Mouse (Mus musculus) embryonic facial prominence, embryonic 10.5 days (tissue): ENCODE results near the gene Bdkrb1. TPM values are rescaled to one million over a fixed set of nuclear protein-coding genes. Genes with fewer than 3 reads are reported as not detected.

Experiments used
- DNase-seq: peaks from one replicate; pipeline ENCODE4 v3.0.0-alpha.2; 2017; ENCODE audit warnings: low spot score
- H3K27ac ChIP-seq: fragments of 300-500 bp; sonication (generic); replicated peaks from 2 replicates; pipeline ENCODE4 v1.5.1; 2016; ENCODE audit warnings: mild to moderate bottlenecking
- H3K27me3 ChIP-seq: fragments of 300-500 bp; sonication (generic); replicated peaks from 2 replicates; pipeline ENCODE4 v1.6.1; 2016; ENCODE audit warnings: low read depth, mild to moderate bottlenecking; ENCODE audit not compliant: poor library complexity, severe bottlenecking
- H3K36me3 ChIP-seq: fragments of 300-500 bp; sonication (generic); replicated peaks from 2 replicates; pipeline ENCODE4 v1.6.1; 2016; ENCODE audit warnings: mild to moderate bottlenecking, moderate library complexity
- H3K4me1 ChIP-seq: fragments of 300-500 bp; sonication (generic); 2 replicates; pipeline ENCODE4 v1.6.1; 2016
- H3K4me3 ChIP-seq: fragments of 300-500 bp; sonication (generic); 2 replicates; pipeline ENCODE4 v1.5.1; 2016; ENCODE audit warnings: mild to moderate bottlenecking, moderate library complexity
- H3K9me3 ChIP-seq: fragments of 300-500 bp; sonication (generic); 2 replicates; pipeline ENCODE4 v1.6.1; 2016; ENCODE audit warnings: mild to moderate bottlenecking
- WGBS: fragments of 180-500 bp; shearing (Covaris S2); methylation state at CpG from one replicate; pipeline ENCODE4 v1.1.7; 2016; 5-methylcytosine and 5-hydroxymethylcytosine counted together
- polyA plus RNA-seq: library from polyadenylated mRNA; unstranded; fragments of >200 nt; fragmentation: Nextera tagmentation; extraction: Ambion mirVana; gene quantifications from 2 replicates; pipeline ENCODE4 v1.2.1, GENCODE M21; 2016

The Bdkrb1 gene
- polyA plus RNA-seq, 1 experiment from 2014 or later, result 0.11 TPM

GRCm38 (mm10) chr12:105574356-105574755 lies 28.5 kb upstream of the Bdkrb1 start:
- WGBS, result 81% methylated on average over 4 of the region's 4 CpGs
- Histone ChIP-seq H3K27ac (no peak overlapping the region), H3K9me3 (0 out of 2 replicates have a peak, but pooled peaks cover 2% of the 10 kb centered on the region), H3K36me3 (no peaks in the 10 kb centered on the region), H3K4me1 (peaks cover 8% of the 10 kb centered on the region; the same call in 1 of the 2 replicates), H3K27me3 (no peaks in the 10 kb centered on the region), H3K4me3 (no peak overlapping the region)
- no peak for DNase-seq

DNA sequence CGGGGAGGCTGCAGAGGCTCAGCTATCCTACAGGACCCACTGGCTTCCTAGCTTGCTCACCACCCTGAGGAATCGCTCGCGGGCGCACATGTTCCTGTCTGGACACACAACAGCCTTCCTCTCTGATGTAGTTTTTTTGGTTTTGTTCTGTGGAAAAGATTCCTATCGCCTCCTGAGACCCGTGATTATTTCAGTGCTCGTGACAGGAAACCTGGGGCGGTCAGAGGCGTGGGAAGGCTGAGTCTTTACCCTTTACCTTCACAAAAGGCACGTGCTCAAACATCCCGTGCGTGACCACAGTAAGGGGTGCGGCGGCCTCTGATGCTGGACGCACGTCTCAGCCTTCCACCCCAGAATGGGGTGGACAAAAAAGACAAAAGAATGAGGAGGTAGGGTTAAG lies 22.4 kb upstream of the Bdkrb1 start:
- no peak overlapping the region for H3K27ac ChIP-seq
- DNase-seq, result no peak
- H3K36me3 ChIP-seq, result no peaks in the 10 kb centered on the region
- 82% methylated on average over 17 of the region's 17 CpGs for WGBS
- no peaks in the 10 kb centered on the region for H3K9me3 ChIP-seq
- no peaks in the 10 kb centered on the region for H3K27me3 ChIP-seq
- H3K4me1 ChIP-seq, result peaks cover 49% of the 10 kb centered on the region
- no peak overlapping the region for H3K4me3 ChIP-seq

DNA sequence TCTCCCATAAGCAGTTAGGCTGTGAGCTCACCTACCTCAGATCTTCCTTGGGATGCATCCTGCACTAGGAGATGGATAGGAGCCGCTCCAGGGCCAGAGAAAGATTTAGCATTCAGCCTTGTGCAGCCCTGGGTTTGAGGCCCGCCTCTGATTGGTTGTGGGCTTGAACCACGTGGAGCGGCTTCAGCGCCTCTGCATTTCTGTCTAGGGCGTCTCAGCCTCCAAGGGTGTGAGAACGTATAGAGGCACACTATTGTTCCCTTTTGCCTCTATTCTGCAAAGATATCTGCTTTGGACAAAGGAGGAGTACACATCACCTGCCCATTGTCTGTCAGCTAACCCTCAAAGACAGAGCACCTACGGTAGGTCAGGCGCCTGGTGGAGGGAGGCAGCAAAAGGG lies 20.4 kb upstream of the Bdkrb1 start:
- H3K27ac ChIP-seq, result no peak overlapping the region
- H3K4me3 ChIP-seq, result no peak overlapping the region
- H3K9me3 ChIP-seq, result no peaks in the 10 kb centered on the region
- no peak for DNase-seq
- H3K27me3 ChIP-seq, result peaks cover 6% of the 10 kb centered on the region; the same call in 1 of the 2 replicates
- no peaks in the 10 kb centered on the region for H3K36me3 ChIP-seq
- H3K4me1 ChIP-seq, result peaks cover 58% of the 10 kb centered on the region
- 59% methylated on average over 9 of the region's 9 CpGs for WGBS

GRCm38 (mm10) chr12:105583484-105583883 lies 19.4 kb upstream of the Bdkrb1 start:
- peak; percentile 70 for DNase-seq
- Histone ChIP-seq H3K4me3 (no peak overlapping the region), H3K4me1 (peaks cover 58% of the 10 kb centered on the region), H3K9me3 (no peaks in the 10 kb centered on the region), H3K27me3 (peaks cover 6% of the 10 kb centered on the region; the same call in 1 of the 2 replicates), H3K27ac (no peak overlapping the region), H3K36me3 (no peaks in the 10 kb centered on the region)
- WGBS, result 15% methylated on average over 2 of the region's 2 CpGs

DNA sequence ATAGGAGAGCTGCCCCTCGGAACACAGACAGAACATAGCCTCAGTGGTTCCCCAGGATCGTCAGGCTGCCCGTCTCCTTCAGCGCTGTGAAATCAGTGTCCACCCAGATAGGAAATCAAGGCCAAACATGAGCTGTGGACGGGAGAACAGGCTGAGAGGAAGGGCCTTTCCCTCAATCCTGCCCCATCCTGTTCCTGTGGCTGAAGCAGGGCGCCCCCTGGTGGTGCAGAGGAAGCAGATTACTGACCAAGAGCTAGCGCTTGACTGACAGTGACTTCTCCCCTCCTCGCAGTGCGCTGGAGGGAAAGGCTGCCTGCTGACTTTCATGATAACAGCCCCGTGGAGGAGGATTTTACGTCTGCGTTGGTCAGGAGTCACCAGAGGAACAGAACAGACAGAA lies 18.0 kb upstream of the Bdkrb1 start:
- peaks cover 53% of the 10 kb centered on the region for H3K4me1 ChIP-seq
- H3K27me3 ChIP-seq, result peaks cover 6% of the 10 kb centered on the region; the same call in 1 of the 2 replicates
- H3K27ac ChIP-seq, result 0 out of 2 replicates have a peak overlapping the region, but pooled peaks have one; percentile 32
- peak; percentile 86 for DNase-seq
- no peak overlapping the region for H3K4me3 ChIP-seq
- no peaks in the 10 kb centered on the region for H3K9me3 ChIP-seq
- H3K36me3 ChIP-seq, result no peaks in the 10 kb centered on the region
- 17% methylated on average over 12 of the region's 12 CpGs for WGBS

GRCm38 (mm10) chr12:105587526-105587925 lies 15.4 kb upstream of the Bdkrb1 start:
- Histone ChIP-seq H3K9me3 (no peaks in the 10 kb centered on the region), H3K27me3 (peaks cover 6% of the 10 kb centered on the region; the same call in 1 of the 2 replicates), H3K4me3 (no peak overlapping the region), H3K36me3 (no peaks in the 10 kb centered on the region), H3K27ac (no peak overlapping the region), H3K4me1 (peaks cover 37% of the 10 kb centered on the region)
- WGBS, result 84% methylated on average over 8 of the region's 8 CpGs
- DNase-seq, result no peak

DNA sequence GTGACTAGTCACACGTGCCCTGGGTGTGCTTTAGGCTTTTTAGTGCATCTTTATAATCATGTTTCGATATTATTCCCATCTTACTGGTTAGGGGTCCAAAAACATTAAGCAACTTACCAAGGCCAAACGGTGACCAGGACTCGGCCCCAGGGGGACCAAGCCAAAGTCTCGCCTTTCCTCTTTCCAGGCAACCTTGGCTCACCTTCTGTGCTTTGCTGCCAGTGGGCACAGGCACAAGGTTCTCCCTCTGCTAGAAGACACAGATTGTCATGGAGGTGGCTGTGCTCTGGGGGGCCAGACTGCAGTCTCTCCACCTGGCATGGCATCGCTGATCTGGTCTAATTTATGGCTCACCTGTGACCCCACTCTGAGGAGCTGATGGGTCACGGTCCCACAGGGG lies 12.1 kb upstream of the Bdkrb1 start:
- no peaks in the 10 kb centered on the region for H3K36me3 ChIP-seq
- H3K9me3 ChIP-seq, result no peaks in the 10 kb centered on the region
- DNase-seq, result no peak
- no peak overlapping the region for H3K27ac ChIP-seq
- H3K4me1 ChIP-seq, result peaks cover 27% of the 10 kb centered on the region
- H3K27me3 ChIP-seq, result peaks cover 6% of the 10 kb centered on the region; the same call in 1 of the 2 replicates
- no peak overlapping the region for H3K4me3 ChIP-seq
- WGBS, result 79% methylated on average over 7 of the region's 7 CpGs

- no peak for DNase-seq
These were observed 10.5 kb upstream of the Bdkrb1 start for GRCm38 (mm10) chr12:105592361-105592761.

DNA sequence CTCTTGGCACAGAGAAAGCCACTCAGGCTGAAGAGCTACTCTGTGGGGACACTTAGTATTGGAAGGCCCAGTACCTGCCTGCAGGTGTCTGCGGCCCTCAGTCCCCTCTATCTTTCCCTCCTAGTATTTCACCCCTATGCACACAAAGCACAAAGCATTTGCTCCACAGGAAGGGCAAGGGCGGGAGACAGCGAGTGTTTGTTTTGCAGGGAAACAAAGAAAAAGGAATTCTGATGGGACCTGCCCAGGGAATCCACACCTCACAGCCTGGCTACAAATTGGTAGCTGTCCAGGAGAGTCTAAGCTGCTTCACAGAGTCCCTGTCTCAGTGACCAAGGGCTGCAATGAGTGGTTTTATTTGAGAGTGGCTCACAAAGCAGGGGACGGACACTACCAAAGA lies 9.4 kb upstream of the Bdkrb1 start:
- no peak for DNase-seq
- no peaks in the 10 kb centered on the region for H3K36me3 ChIP-seq
- H3K27ac ChIP-seq, result no peak overlapping the region
- peaks cover 26% of the 10 kb centered on the region for H3K4me1 ChIP-seq
- H3K27me3 ChIP-seq, result no peaks in the 10 kb centered on the region
- no peak overlapping the region for H3K4me3 ChIP-seq
- 58% methylated on average over 4 of the region's 4 CpGs for WGBS
- H3K9me3 ChIP-seq, result no peaks in the 10 kb centered on the region

More at GRCm38 (mm10) chr12:105592361-105592761, 10.5 kb upstream of the Bdkrb1 start:
- Histone ChIP-seq H3K9me3 (no peaks in the 10 kb centered on the region), H3K4me3 (no peak overlapping the region), H3K27me3 (no peaks in the 10 kb centered on the region), H3K27ac (no peak overlapping the region), H3K4me1 (peaks cover 21% of the 10 kb centered on the region), H3K36me3 (no peaks in the 10 kb centered on the region)
- WGBS, result 96% methylated on average over 23 of the region's 23 CpGs

DNA sequence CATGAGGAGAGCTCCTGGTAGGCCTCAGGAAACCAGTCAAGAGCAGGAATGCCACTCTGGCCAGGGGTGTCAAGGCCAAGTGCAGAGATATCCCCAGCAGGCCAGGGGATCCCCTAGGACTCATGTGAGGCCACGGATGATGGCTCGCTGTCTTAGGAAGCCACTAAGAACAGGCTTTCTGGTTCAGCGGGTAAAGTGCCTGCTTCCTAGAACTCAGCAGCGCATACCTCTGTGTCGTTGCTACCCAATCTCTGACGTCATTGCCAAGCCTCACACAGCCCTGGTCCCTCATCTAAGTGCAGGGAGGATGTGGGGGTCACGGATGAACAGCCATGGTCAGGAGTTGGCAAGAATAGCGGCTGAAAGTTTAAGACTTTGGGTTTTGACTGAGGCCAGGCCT lies 5.8 kb upstream of the Bdkrb1 start:
- Histone ChIP-seq H3K9me3 (no peaks in the 10 kb centered on the region), H3K36me3 (no peaks in the 10 kb centered on the region), H3K27ac (no peak overlapping the region), H3K4me3 (no peak overlapping the region), H3K27me3 (no peaks in the 10 kb centered on the region), H3K4me1 (peaks cover 43% of the 10 kb centered on the region)
- DNase-seq, result no peak
- WGBS, result 85% methylated on average over 8 of the region's 8 CpGs

GRCm38 (mm10) chr12:105598503-105598902 lies 4.4 kb upstream of the Bdkrb1 start:
- Histone ChIP-seq H3K27ac (no peak overlapping the region), H3K27me3 (no peaks in the 10 kb centered on the region), H3K4me3 (no peak overlapping the region), H3K4me1 (peaks cover 40% of the 10 kb centered on the region), H3K36me3 (no peaks in the 10 kb centered on the region), H3K9me3 (no peaks in the 10 kb centered on the region)
- WGBS, result 77% methylated on average over 10 of the region's 10 CpGs
- no peak for DNase-seq

- Histone ChIP-seq H3K4me1 (peaks cover 35% of the 10 kb centered on the region), H3K9me3 (no peaks in the 10 kb centered on the region), H3K27me3 (no peaks in the 10 kb centered on the region), H3K36me3 (no peaks in the 10 kb centered on the region), H3K27ac (0 out of 2 replicates have a peak overlapping the region, but pooled peaks have one; percentile 8), H3K4me3 (no peak overlapping the region)
- no peak for DNase-seq
- 51% methylated on average over 5 of the region's 5 CpGs for WGBS
These were observed 3.8 kb upstream of the Bdkrb1 start for GRCm38 (mm10) chr12:105599098-105599497.

DNA sequence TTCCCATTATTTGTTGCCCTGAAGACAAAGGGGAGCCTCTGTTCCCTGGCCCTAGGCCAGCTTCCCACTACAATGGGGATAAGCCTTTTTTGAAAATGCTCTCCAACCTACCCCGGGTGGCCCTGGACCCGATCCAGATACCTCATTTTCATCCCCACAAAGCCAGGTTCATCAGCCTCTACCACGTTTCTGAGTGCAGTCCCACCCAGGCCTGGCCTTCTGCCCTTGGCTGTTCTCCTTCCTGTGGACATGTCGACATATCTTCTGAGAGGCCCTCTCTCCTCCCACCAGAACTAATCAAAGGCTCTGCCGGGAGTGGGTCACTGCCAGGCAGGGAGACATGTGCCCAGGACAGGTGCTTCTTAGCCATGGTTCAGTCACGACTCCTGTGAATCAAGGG lies 1.3 kb upstream of the Bdkrb1 start:
- Histone ChIP-seq H3K4me1 (peaks cover 45% of the 10 kb centered on the region), H3K27ac (0 out of 2 replicates have a peak overlapping the region, but pooled peaks have one; percentile 1), H3K36me3 (no peaks in the 10 kb centered on the region), H3K4me3 (no peak overlapping the region), H3K9me3 (no peaks in the 10 kb centered on the region), H3K27me3 (no peaks in the 10 kb centered on the region)
- WGBS, result 86% methylated on average over 6 of the region's 6 CpGs
- no peak for DNase-seq
